Mouse (Mus musculus): ENCODE data around the gene Insl3. TPM values are rescaled to one million over a fixed set of nuclear protein-coding genes. Genes with fewer than 3 reads are reported as not detected.

The Insl3 gene
- 49.6 and 68.7 TPM in 2 replicates for polyA plus RNA-seq (2012)

GRCm38 (mm10) chr8:71689028-71689427 is at the start of gene Insl3:
Insl3 (plus strand) TSS chr8:71689214.

GRCm38 (mm10) chr8:71671549-71671965 is 17.5 kb upstream of the Insl3 start, which contains the start of gene Unc13a:
Unc13a (minus strand) TSS chr8:71671757.

GRCm38 (mm10) chr8:71676020-71676741 is 12.8 kb upstream of the Insl3 start, which contains the start of gene Jak3:
Jak3 (plus strand) TSS chr8:71676296.

GRCm38 (mm10) chr8:71701414-71702086 is 12.5 kb downstream of the Insl3 start, which contains the start of gene B3gnt3:
B3gnt3 (minus strand) TSS chr8:71701789.

GRCm38 (mm10) chr8:71725122-71725924 is 36.3 kb downstream of the Insl3 start, which contains the start of gene Fcho1:
Fcho1 (minus strand) TSS chr8:71725716.

Other genes with a start within 250 kb of the Insl3 start
- gene Abhd8, start 225.6 kb upstream of the Insl3 start, polyA plus RNA-seq (2012), result 39.6 and 48.5 TPM in 2 replicates
- gene Mrpl34, start 224.3 kb upstream of the Insl3 start, polyA plus RNA-seq (2012), result 195 and 205 TPM in 2 replicates
- 224 and 225 TPM in 2 replicates for gene Dda1, start 220.0 kb upstream of the Insl3 start, polyA plus RNA-seq (2012)
- 10.6 and 17.2 TPM in 2 replicates for gene Ano8, start 203.3 kb upstream of the Insl3 start, polyA plus RNA-seq (2012)
- 34.8 and 36.4 TPM in 2 replicates for gene Gtpbp3, start 201.1 kb upstream of the Insl3 start, polyA plus RNA-seq (2012)
- gene Plvap, start 177.5 kb upstream of the Insl3 start, polyA plus RNA-seq (2012), result 12.9 and 16.5 TPM in 2 replicates
- not detected in 2 replicates for gene Ccdc194, start 163.5 kb upstream of the Insl3 start, polyA plus RNA-seq (2012)
- gene Bst2, start 151.8 kb upstream of the Insl3 start, polyA plus RNA-seq (2012), result 250 and 257 TPM in 2 replicates
- 174 and 201 TPM in 2 replicates for gene Mvb12a, start 146.3 kb upstream of the Insl3 start, polyA plus RNA-seq (2012)
- gene Tmem221, start 130.3 kb upstream of the Insl3 start, polyA plus RNA-seq (2012), result 0.32 and 0.37 TPM in 2 replicates
- gene Nxnl1, start 122.6 kb upstream of the Insl3 start, polyA plus RNA-seq (2012), result not detected in 2 replicates
- gene Slc27a1, start 120.3 kb upstream of the Insl3 start, polyA plus RNA-seq (2012), result 12.6 and 18.3 TPM in 2 replicates
- gene Pgls, start 97.0 kb upstream of the Insl3 start, polyA plus RNA-seq (2012), result 408 and 426 TPM in 2 replicates
- gene Fam129c, start 91.6 kb upstream of the Insl3 start, polyA plus RNA-seq (2012), result 14.0 and 18.2 TPM in 2 replicates
- 59.2 and 64.3 TPM in 2 replicates for gene Colgalt1, start 78.2 kb upstream of the Insl3 start, polyA plus RNA-seq (2012)
- 0.64 and 1.7 TPM in 2 replicates for gene Unc13a, start 17.5 kb upstream of the Insl3 start, polyA plus RNA-seq (2012)
- gene Jak3, start 12.9 kb upstream of the Insl3 start, polyA plus RNA-seq (2012), result 93.6 and 114 TPM in 2 replicates
- gene B3gnt3, start 12.6 kb downstream of the Insl3 start, polyA plus RNA-seq (2012), result 0.76 and 1.4 TPM in 2 replicates
- gene Fcho1, start 36.5 kb downstream of the Insl3 start, polyA plus RNA-seq (2012), result 421 and 422 TPM in 2 replicates
- 0.29 and 0.89 TPM in 2 replicates for gene Zfp709, start 192.8 kb downstream of the Insl3 start, polyA plus RNA-seq (2012)
- gene Zfp882, start 219.4 kb downstream of the Insl3 start, polyA plus RNA-seq (2012), result 0.11 and 0.16 TPM in 2 replicates
- 0.65 and 1.5 TPM in 2 replicates for gene Zfp617, start 219.4 kb downstream of the Insl3 start, polyA plus RNA-seq (2012)

Measured in megakaryocyte-erythroid progenitor cell, adult 5 weeks (primary cell).